Mouse (Mus musculus) cerebellum, adult 18-20 months (tissue): ENCODE results near the gene Hnrnpa3.
A peak's percentile ranks its signal among the peaks of the same experiment; 100 is the strongest.
"Not testable (repeated sequence)": the region's sequence is repeated elsewhere in the genome, so short reads cannot be mapped to it uniquely, and the experiment has no call there.

ENCODE experiments used
- DNase-seq, 2 experiments: peaks; one replicate each; pipeline ENCODE4 v3.0.0; 2021

The Hnrnpa3 gene

GRCm38 (mm10) chr2:75658727-75659628, at the start of gene Hnrnpa3:
Gene Hnrnpa3, plus strand, starts transcription at chr2:75659261.
- DNase-seq: peak; percentile 98 to 99

GRCm38 (mm10) chr2:75609971-75610370, 49.1 kb upstream of the Hnrnpa3 start:
- no peak for DNase-seq

- DNase-seq: not testable (repeated sequence)
These were observed 48.5 kb upstream of the Hnrnpa3 start for GRCm38 (mm10) chr2:75610602-75611001.

- DNase-seq: no peak
These were observed 47.8 kb upstream of the Hnrnpa3 start for GRCm38 (mm10) chr2:75611041-75611805.

- no peak for DNase-seq
These were observed 47.1 kb upstream of the Hnrnpa3 start for GRCm38 (mm10) chr2:75612006-75612405.

GRCm38 (mm10) chr2:75612981-75613567, 46.0 kb upstream of the Hnrnpa3 start:
- no peak for DNase-seq

GRCm38 (mm10) chr2:75614577-75614976, 44.5 kb upstream of the Hnrnpa3 start:
- no peak for DNase-seq

GRCm38 (mm10) chr2:75616911-75617310, 42.1 kb upstream of the Hnrnpa3 start:
- DNase-seq: no peak

GRCm38 (mm10) chr2:75618712-75619111, 40.3 kb upstream of the Hnrnpa3 start:
- DNase-seq: no peak

- DNase-seq: no peak
These were observed 37.0 kb upstream of the Hnrnpa3 start for GRCm38 (mm10) chr2:75621873-75622654.

- DNase-seq: no peak
These were observed 34.0 kb upstream of the Hnrnpa3 start for GRCm38 (mm10) chr2:75625086-75625485.

- DNase-seq: no peak
These were observed 32.2 kb upstream of the Hnrnpa3 start for GRCm38 (mm10) chr2:75626597-75627440.

GRCm38 (mm10) chr2:75628487-75628886, 30.6 kb upstream of the Hnrnpa3 start:
- DNase-seq: no peak

GRCm38 (mm10) chr2:75631421-75631820, 27.6 kb upstream of the Hnrnpa3 start:
- no peak for DNase-seq

GRCm38 (mm10) chr2:75632043-75632442, 27.0 kb upstream of the Hnrnpa3 start:
- DNase-seq: no peak

- no peak for DNase-seq
These were observed 26.3 kb upstream of the Hnrnpa3 start for GRCm38 (mm10) chr2:75632721-75633181.

- DNase-seq: no peak
These were observed 25.7 kb upstream of the Hnrnpa3 start for GRCm38 (mm10) chr2:75633381-75633780.

GRCm38 (mm10) chr2:75633784-75634183, 25.3 kb upstream of the Hnrnpa3 start:
- DNase-seq: no peak

GRCm38 (mm10) chr2:75634431-75634830, 24.6 kb upstream of the Hnrnpa3 start:
- DNase-seq: not testable (repeated sequence)

- DNase-seq: no peak
These were observed 22.6 kb upstream of the Hnrnpa3 start for GRCm38 (mm10) chr2:75636261-75637054.

GRCm38 (mm10) chr2:75637055-75637304, 22.1 kb upstream of the Hnrnpa3 start:
- DNase-seq: not testable (repeated sequence)
